Mouse (Mus musculus): ENCODE measurements around the gene Plekha5. TPM values are rescaled to one million over a fixed set of nuclear protein-coding genes. Genes with fewer than 3 reads are reported as not detected.

The Plekha5 gene
- total and polyA plus RNA-seq, 2 experiments from 2014 or later = 15.9 to 32.0 TPM

GRCm38 (mm10) chr6:140443374-140443773 is 19.5 kb downstream of the Plekha5 start:
- DNase-seq (peak; percentile 83), ATAC-seq (peak; percentile 24; the same call in 1 of the 2 replicates)
- H3K4me3 ChIP-seq (ENCODE audit: low read depth, low read length) = no peak overlapping the region
- no peak overlapping the region for H3K9ac ChIP-seq
- no peak overlapping the region for H3K27ac ChIP-seq (ENCODE audit: low read depth, low read length)
- no peaks in the 10 kb centered on the region for H3K27me3 ChIP-seq (ENCODE audit: insufficient read depth, low read length)
- no peaks in the 10 kb centered on the region for H3K4me1 ChIP-seq (ENCODE audit: insufficient read depth)
- H3K4me2 ChIP-seq (ENCODE audit: low read depth) = no peak overlapping the region
- WGBS = 88% methylated on average over 5 of the region's 5 CpGs
- H3K36me3 ChIP-seq (ENCODE audit: insufficient read depth) = no peaks in the 10 kb centered on the region; the same call in 1 of the 2 replicates
- peak; percentile 85 for TF ChIP-seq CTCF (IDR thresholded peaks at IDR 0.05; ENCODE audit: low read depth)
- no peaks in the 10 kb centered on the region for H3K9me3 ChIP-seq (ENCODE audit: low read length)

GRCm38 (mm10) chr6:140444147-140444546 is 20.3 kb downstream of the Plekha5 start:
- Histone ChIP-seq H3K4me1 (ENCODE audit: insufficient read depth) (no peaks in the 10 kb centered on the region), H3K4me3 (ENCODE audit: low read depth, low read length) (no peak overlapping the region), H3K9ac (no peak overlapping the region), H3K4me2 (ENCODE audit: low read depth) (no peak overlapping the region), H3K27ac (ENCODE audit: low read depth, low read length) (no peak overlapping the region), H3K9me3 (ENCODE audit: low read length) (no peaks in the 10 kb centered on the region), H3K36me3 (ENCODE audit: insufficient read depth) (no peaks in the 10 kb centered on the region; the same call in 1 of the 2 replicates), H3K27me3 (ENCODE audit: insufficient read depth, low read length) (no peaks in the 10 kb centered on the region)
- DNase-seq (no peak), ATAC-seq (no peak)
- 61% methylated on average over 7 of the region's 7 CpGs for WGBS
- TF ChIP-seq CTCF (IDR thresholded peaks at IDR 0.05; ENCODE audit: low read depth) = no peak

- Histone ChIP-seq H3K4me1 (ENCODE audit: insufficient read depth) (no peaks in the 10 kb centered on the region), H3K27ac (ENCODE audit: low read depth, low read length) (no peak overlapping the region), H3K9me3 (ENCODE audit: low read length) (no peaks in the 10 kb centered on the region), H3K4me2 (ENCODE audit: low read depth) (no peak overlapping the region), H3K4me3 (ENCODE audit: low read depth, low read length) (no peak overlapping the region), H3K9ac (no peak overlapping the region), H3K36me3 (ENCODE audit: insufficient read depth) (no peaks in the 10 kb centered on the region; the same call in 1 of the 2 replicates), H3K27me3 (ENCODE audit: insufficient read depth, low read length) (no peaks in the 10 kb centered on the region)
- DNase-seq = no peak
- ATAC-seq = peak; percentile 16; the same call in 1 of the 2 replicates
- 12% methylated on average over 10 of the region's 10 CpGs for WGBS
- no peak for TF ChIP-seq CTCF (IDR thresholded peaks at IDR 0.05; ENCODE audit: low read depth)
Observed at GRCm38 (mm10) chr6:140444855-140445465, 21.1 kb downstream of the Plekha5 start.

DNA sequence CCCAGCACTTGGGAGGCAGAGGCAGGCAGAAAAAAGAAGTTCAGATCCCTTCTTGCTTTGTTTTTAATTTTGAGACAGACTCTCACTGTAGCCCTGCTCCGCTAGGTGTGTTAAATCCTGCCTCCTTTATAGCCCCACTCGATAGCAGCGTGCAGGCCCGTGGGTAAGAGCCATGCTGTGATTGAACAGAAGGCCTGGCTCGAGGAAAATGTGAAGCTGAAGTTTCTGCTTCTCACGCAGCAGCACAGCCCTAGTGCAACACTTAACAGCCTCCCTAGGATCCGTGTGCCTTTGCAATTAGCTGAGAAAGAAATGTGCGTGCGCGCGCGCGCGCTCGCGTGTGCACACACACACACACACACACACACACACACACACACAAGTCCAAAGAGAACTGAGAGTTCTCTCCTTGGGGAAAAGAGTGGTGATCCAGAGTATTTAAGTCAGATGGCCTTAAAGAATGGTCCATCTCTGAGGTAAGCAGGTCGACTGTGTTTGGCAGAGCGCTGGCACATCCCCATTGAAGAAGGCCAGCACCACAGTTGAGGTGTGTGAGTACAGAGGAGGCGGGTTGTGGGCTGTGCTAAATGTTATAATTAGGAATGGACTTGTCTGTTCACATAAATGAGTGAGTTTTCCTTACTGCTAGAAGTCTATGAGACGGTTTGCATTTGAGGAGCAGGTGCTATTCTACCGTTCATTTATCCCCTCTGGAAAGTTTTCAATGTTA is 24.3 kb downstream of the Plekha5 start:
- no peak for TF ChIP-seq CTCF (IDR thresholded peaks at IDR 0.05; ENCODE audit: low read depth)
- H3K4me2 ChIP-seq (ENCODE audit: low read depth) = no peak overlapping the region
- H3K27ac ChIP-seq (ENCODE audit: low read depth, low read length) = no peak overlapping the region
- H3K27me3 ChIP-seq (ENCODE audit: insufficient read depth, low read length) = no peaks in the 10 kb centered on the region
- H3K4me3 ChIP-seq (ENCODE audit: low read depth, low read length) = no peak overlapping the region
- H3K4me1 ChIP-seq (ENCODE audit: insufficient read depth) = no peaks in the 10 kb centered on the region
- H3K9me3 ChIP-seq (ENCODE audit: low read length) = no peaks in the 10 kb centered on the region
- no peaks in the 10 kb centered on the region; the same call in 1 of the 2 replicates for H3K36me3 ChIP-seq (ENCODE audit: insufficient read depth)
- ATAC-seq (peak; percentile 24; the same call in 1 of the 2 replicates), DNase-seq (no peak)
- H3K9ac ChIP-seq = no peak overlapping the region
- WGBS = 74% methylated on average over 21 of the region's 21 CpGs

DNA sequence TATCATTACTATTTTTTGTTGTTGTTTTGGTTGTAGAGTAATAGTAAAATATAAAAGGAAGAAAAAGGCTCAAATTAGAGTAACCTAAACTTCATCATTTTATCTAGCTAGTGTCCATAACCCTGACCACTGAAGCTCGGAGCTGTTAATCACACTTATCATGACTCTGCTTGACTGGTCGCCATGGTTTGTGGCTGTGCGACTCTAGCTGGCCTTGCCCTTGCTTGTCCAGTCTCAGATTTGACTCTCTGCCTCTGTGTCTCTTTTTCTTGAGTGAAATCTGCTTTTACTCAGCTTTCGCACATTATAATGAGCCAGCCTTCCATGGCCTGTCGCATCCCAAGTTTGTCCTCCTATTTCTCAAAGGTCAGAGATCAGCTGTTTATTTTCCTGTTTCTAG is 26.8 kb downstream of the Plekha5 start:
- Histone ChIP-seq H3K9me3 (ENCODE audit: low read length) (no peaks in the 10 kb centered on the region), H3K27me3 (ENCODE audit: insufficient read depth, low read length) (no peaks in the 10 kb centered on the region), H3K36me3 (ENCODE audit: insufficient read depth) (no peaks in the 10 kb centered on the region; the same call in 1 of the 2 replicates), H3K4me3 (ENCODE audit: low read depth, low read length) (no peak overlapping the region), H3K9ac (no peak overlapping the region), H3K27ac (ENCODE audit: low read depth, low read length) (no peak overlapping the region), H3K4me1 (ENCODE audit: insufficient read depth) (no peaks in the 10 kb centered on the region), H3K4me2 (ENCODE audit: low read depth) (no peak overlapping the region)
- ATAC-seq (no peak), DNase-seq (no peak)
- TF ChIP-seq CTCF (IDR thresholded peaks at IDR 0.05; ENCODE audit: low read depth) = no peak
- 96% methylated on average over 5 of the region's 5 CpGs for WGBS

DNA sequence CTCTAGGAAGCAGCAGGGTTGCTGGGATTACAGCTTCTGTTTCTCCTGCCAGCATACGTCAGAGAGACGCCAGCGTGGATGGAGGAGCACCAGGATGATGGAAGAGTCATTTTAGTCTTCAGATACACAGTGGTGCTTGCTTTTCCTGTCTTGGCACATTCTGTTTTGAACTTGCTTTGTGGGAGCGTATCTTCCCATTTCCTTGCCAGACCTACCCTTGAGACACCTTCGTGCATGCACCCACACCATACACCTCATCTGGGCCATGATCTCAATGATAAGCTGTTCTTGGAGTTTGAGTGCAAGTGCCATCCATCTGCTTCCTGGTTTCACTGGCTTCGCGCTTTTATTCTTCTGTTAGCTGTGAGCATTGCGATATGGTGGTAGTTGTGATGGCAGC is 28.9 kb downstream of the Plekha5 start:
- Histone ChIP-seq H3K4me1 (ENCODE audit: insufficient read depth) (no peaks in the 10 kb centered on the region), H3K27me3 (ENCODE audit: insufficient read depth, low read length) (no peaks in the 10 kb centered on the region), H3K9me3 (ENCODE audit: low read length) (no peaks in the 10 kb centered on the region), H3K4me3 (ENCODE audit: low read depth, low read length) (no peak overlapping the region), H3K27ac (ENCODE audit: low read depth, low read length) (no peak overlapping the region), H3K36me3 (ENCODE audit: insufficient read depth) (no peaks in the 10 kb centered on the region; the same call in 1 of the 2 replicates), H3K4me2 (ENCODE audit: low read depth) (no peak overlapping the region), H3K9ac (no peak overlapping the region)
- no peak for ATAC-seq
- no peak for TF ChIP-seq CTCF (IDR thresholded peaks at IDR 0.05; ENCODE audit: low read depth)
- no peak for DNase-seq
- 89% methylated on average over 8 of the region's 8 CpGs for WGBS

- no peaks in the 10 kb centered on the region for H3K4me1 ChIP-seq (ENCODE audit: insufficient read depth)
- H3K27ac ChIP-seq (ENCODE audit: low read depth, low read length) = no peak overlapping the region
- no peaks in the 10 kb centered on the region; the same call in 1 of the 2 replicates for H3K36me3 ChIP-seq (ENCODE audit: insufficient read depth)
- WGBS = 96% methylated on average over 5 of the region's 5 CpGs
- H3K4me3 ChIP-seq (ENCODE audit: low read depth, low read length) = no peak overlapping the region
- no peak overlapping the region for H3K9ac ChIP-seq
- no peak for TF ChIP-seq CTCF (IDR thresholded peaks at IDR 0.05; ENCODE audit: low read depth)
- no peak for DNase-seq
- no peaks in the 10 kb centered on the region for H3K27me3 ChIP-seq (ENCODE audit: insufficient read depth, low read length)
- H3K4me2 ChIP-seq (ENCODE audit: low read depth) = no peak overlapping the region
- no peak for ATAC-seq
- H3K9me3 ChIP-seq (ENCODE audit: low read length) = no peaks in the 10 kb centered on the region
Observed at GRCm38 (mm10) chr6:140453454-140453853, 29.6 kb downstream of the Plekha5 start.

Measured in forebrain, postnatal 0 days (tissue).